Mouse (Mus musculus) CH12.LX (cell line): Measurements from ENCODE around the gene Rpp38. TPM values are rescaled to one million over a fixed set of nuclear protein-coding genes. Genes with fewer than 3 reads are reported as not detected.

Experiments
- DNase-seq: peaks from one replicate; pipeline ENCODE4 v3.0.0-alpha.2; 2013; ENCODE audit errors: extremely low read depth
- H3K27ac ChIP-seq: 2 replicates; pipeline ENCODE4 v1.5.1; 2012; ENCODE audit warnings: low read depth, mild to moderate bottlenecking, control low read depth, moderate library complexity; ENCODE audit not compliant: insufficient read depth
- H3K27me3 ChIP-seq: replicated peaks from 2 replicates; pipeline ENCODE3; 2012; ENCODE audit warnings: inconsistent platforms
- H3K36me3 ChIP-seq, 2 experiments: replicated peaks in 1 of 2; 2 replicates each; pipeline versions ENCODE3 to v1.6.1; 2012; ENCODE audit warnings: inconsistent platforms in 1 of 2, low read length in 1 of 2, mild to moderate bottlenecking in 1 of 2, mixed read lengths in 1 of 2, moderate library complexity in 1 of 2; ENCODE audit not compliant: control insufficient read depth in 1 of 2, insufficient read depth in 1 of 2
- H3K4me1 ChIP-seq, 2 experiments: 2 replicates each; pipeline ENCODE4 v1.6.1; 2012; ENCODE audit warnings: inconsistent platforms in 1 of 2, moderate library complexity in 1 of 2; ENCODE audit not compliant: insufficient read depth in 2 of 2, control insufficient read depth in 1 of 2
- H3K4me2 ChIP-seq: 2 replicates; pipeline ENCODE4 v1.6.1; 2012; ENCODE audit warnings: low read depth, mild to moderate bottlenecking, control low read depth; ENCODE audit not compliant: poor library complexity, insufficient read depth, severe bottlenecking
- H3K4me3 ChIP-seq, 3 experiments: fragments of 150-350 bp in 1 of 3; sonication (generic) in 1 of 3; replicated peaks in 1 of 3; 2 replicates each; pipeline versions ENCODE3 to v1.5.1; 2011 to 2012; ENCODE audit warnings: low read depth in 2 of 3, low read length in 2 of 3, mild to moderate bottlenecking in 2 of 3, moderate library complexity in 2 of 3, control low read depth in 1 of 3, improper control_type of control experiment in 1 of 3, inconsistent platforms in 1 of 3, mixed read lengths in 1 of 3; ENCODE audit not compliant: poor library complexity in 1 of 3
- H3K79me2 ChIP-seq: replicated peaks from 2 replicates; pipeline ENCODE4 v1.6.1; 2012; ENCODE audit warnings: mild to moderate bottlenecking, moderate library complexity; ENCODE audit not compliant: control insufficient read depth, poor library complexity, insufficient read depth, severe bottlenecking; ENCODE audit errors: extremely low read depth
- H3K9ac ChIP-seq: 2 replicates; pipeline ENCODE4 v1.6.1; 2012; ENCODE audit warnings: low read depth, mild to moderate bottlenecking, control low read depth, moderate library complexity; ENCODE audit not compliant: insufficient read depth
- H3K9me3 ChIP-seq: replicated peaks from 2 replicates; pipeline ENCODE3; 2012; ENCODE audit warnings: low read length, inconsistent platforms, mixed read lengths
- BHLHE40 ChIP-seq: IDR thresholded peaks from 2 replicates; pipeline ENCODE4 v1.6.1; 2011; ENCODE audit warnings: mild to moderate bottlenecking, low read depth, low read length, improper control_type of control experiment
- CHD1 ChIP-seq: IDR thresholded peaks from 2 replicates; pipeline ENCODE4 v1.6.1; 2012; ENCODE audit warnings: low read depth, low read length, improper control_type of control experiment, inconsistent platforms
- CHD2 ChIP-seq: IDR thresholded peaks from 2 replicates; pipeline ENCODE4 v1.6.1; 2011; ENCODE audit warnings: low read length, improper control_type of control experiment
- GABPA ChIP-seq: IDR thresholded peaks from 2 replicates; pipeline ENCODE4 v1.6.1; 2012; ENCODE audit warnings: low read depth, low read length, improper control_type of control experiment, inconsistent platforms; ENCODE audit not compliant: insufficient replicate concordance
- IRF4 ChIP-seq: IDR thresholded peaks from 2 replicates; pipeline ENCODE4 v1.6.1; 2014; ENCODE audit warnings: low read depth, mild to moderate bottlenecking, inconsistent platforms, low read length, improper control_type of control experiment
- MAZ ChIP-seq: IDR thresholded peaks from 2 replicates; pipeline ENCODE4 v1.6.1; 2012; ENCODE audit warnings: low read depth, mild to moderate bottlenecking, inconsistent platforms, low read length, improper control_type of control experiment, moderate library complexity
- RAD21 ChIP-seq: IDR thresholded peaks from 2 replicates; pipeline ENCODE4 v1.6.1; 2011; ENCODE audit warnings: low read depth, mild to moderate bottlenecking, low read length, improper control_type of control experiment, moderate library complexity
- SIN3A ChIP-seq: IDR thresholded peaks from 2 replicates; pipeline ENCODE4 v1.6.1; 2012; ENCODE audit warnings: low read length, improper control_type of control experiment, inconsistent platforms
- USF2 ChIP-seq: conservative IDR thresholded peaks from 2 replicates; pipeline ENCODE4 v1.6.1; 2011; ENCODE audit warnings: low read depth, low read length, improper control_type of control experiment
- dilution Hi-C: fragments of 300-500 bp; cut with MboI; formaldehyde crosslinking; loops from 2 replicates; pipeline ENCODE4 v1.14.3; 2020; ENCODE audit warnings: low sequenced_read_pairs; ENCODE audit not compliant: extremely low pct_unique_long_range_greater_than_20kb, extremely low pct_ligation_motif_present
- in situ Hi-C: fragments of 300-500 bp; cut with MboI; formaldehyde crosslinking; loops from 3 replicates; pipeline ENCODE4 v1.14.3; 2019; ENCODE audit warnings: low sequenced_read_pairs, low pct_ligation_motif_present, low pct_unique_long_range_greater_than_20kb, mixed read lengths
- polyA plus RNA-seq: library from polyadenylated mRNA; unstranded; fragments of >175 nt; gene quantifications from 2 replicates; pipeline ENCODE4 v1.2.1, GENCODE M21; 2012; ENCODE audit warnings: low read depth; ENCODE audit not compliant: insufficient read length
- total RNA-seq, 2 experiments: library from RNA; depleted of rRNA; stranded (reverse); fragments of 300-350 nt in 1 of 2; fragments of >200 nt in 1 of 2; gene quantifications; 2 replicates each; pipeline ENCODE4 v1.2.3; 2012 to 2014

Gene Rpp38
- total and polyA plus RNA-seq, 3 experiments: 25.4 to 33.7 (median 26.6) TPM

DNA sequence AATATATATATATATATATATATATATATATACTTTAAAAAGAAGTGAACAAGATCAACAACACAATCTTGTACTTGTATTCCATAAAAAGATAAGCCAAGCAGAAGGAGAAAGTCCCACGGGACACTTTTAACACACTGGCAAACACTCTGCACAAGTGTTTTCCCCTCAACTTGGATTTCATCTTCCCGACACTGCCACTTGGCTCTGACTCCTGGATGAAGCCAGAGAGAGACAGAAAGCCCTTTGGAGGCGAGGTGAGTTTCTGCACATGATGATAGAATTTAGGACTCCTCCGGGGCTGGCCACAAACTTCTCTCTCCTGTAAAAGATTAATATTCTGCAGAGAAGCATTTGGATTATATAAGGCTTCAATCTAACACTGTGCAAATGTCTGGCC lies 51.1 kb downstream of the Rpp38 start:
- TF ChIP-seq USF2 (no peak), SIN3A (no peak), MAZ (no peak), RAD21 (no peak), CHD2 (no peak), IRF4 (no peak), GABPA (no peak), BHLHE40 (no peak), CHD1 (no peak)
- dilution Hi-C loops (no loop called here), in situ Hi-C loops (no loop called here)
- Histone ChIP-seq H3K27ac (no peak overlapping the region), H3K9ac (no peak overlapping the region), H3K27me3 (no peaks in the 10 kb centered on the region), H3K36me3 (no peaks in the 10 kb centered on the region), H3K79me2 (0 out of 2 replicates have a peak, but pooled peaks cover 2% of the 10 kb centered on the region), H3K4me2 (no peak overlapping the region), H3K4me1 (peaks cover 0 to 20% of the 10 kb centered on the region in 2 experiments; a peak in 2 of 4 replicates), H3K4me3 (no peak overlapping the region), H3K9me3 (no peaks in the 10 kb centered on the region)
- DNase-seq: no peak

Other genes starting within 250 kb of the Rpp38 start
- 0.50 and 0.59 TPM in 2 replicates for gene Fam171a1, start 218.4 kb downstream of the Rpp38 start, total RNA-seq (2012; rRNA removed)
- 1.5 and 1.8 TPM in 2 replicates for gene Fam171a1, start 218.4 kb downstream of the Rpp38 start, total RNA-seq (2014; rRNA removed)
- gene Fam171a1, start 218.4 kb downstream of the Rpp38 start, polyA plus RNA-seq: 2.9 and 3.2 TPM in 2 replicates
- 10.0 and 11.6 TPM in 2 replicates for gene Nmt2, start 48.4 kb downstream of the Rpp38 start, total RNA-seq (2012; rRNA removed)
- 15.8 and 15.9 TPM in 2 replicates for gene Nmt2, start 48.4 kb downstream of the Rpp38 start, total RNA-seq (2014; rRNA removed)
- 15.6 TPM in 2 replicates for gene Nmt2, start 48.4 kb downstream of the Rpp38 start, polyA plus RNA-seq
- 0.30 TPM in 1 of 2 replicates, not detected in the other for gene Acbd7, start 3.5 kb upstream of the Rpp38 start, total RNA-seq (2012; rRNA removed)
- gene Acbd7, start 3.5 kb upstream of the Rpp38 start, total RNA-seq (2014; rRNA removed): not detected in 2 replicates
- gene Acbd7, start 3.5 kb upstream of the Rpp38 start, polyA plus RNA-seq: not detected in 2 replicates
- gene Olah, start 64.6 kb upstream of the Rpp38 start, total RNA-seq (2012; rRNA removed): not detected in 2 replicates
- gene Olah, start 64.6 kb upstream of the Rpp38 start, total RNA-seq (2014; rRNA removed): 0.39 TPM in 1 of 2 replicates, not detected in the other
- gene Olah, start 64.6 kb upstream of the Rpp38 start, polyA plus RNA-seq: not detected in 2 replicates
- gene Meig1, start 90.0 kb upstream of the Rpp38 start, total RNA-seq (2012; rRNA removed): not detected in 2 replicates
- not detected in 2 replicates for gene Meig1, start 90.0 kb upstream of the Rpp38 start, total RNA-seq (2014; rRNA removed)
- gene Meig1, start 90.0 kb upstream of the Rpp38 start, polyA plus RNA-seq: not detected in 2 replicates
- 4.9 and 6.0 TPM in 2 replicates for gene Dclre1c, start 91.5 kb upstream of the Rpp38 start, total RNA-seq (2012; rRNA removed)
- gene Dclre1c, start 91.5 kb upstream of the Rpp38 start, total RNA-seq (2014; rRNA removed): 7.0 and 8.7 TPM in 2 replicates
- gene Dclre1c, start 91.5 kb upstream of the Rpp38 start, polyA plus RNA-seq: 7.3 and 9.6 TPM in 2 replicates
- 9.6 and 10.9 TPM in 2 replicates for gene Suv39h2, start 142.4 kb upstream of the Rpp38 start, total RNA-seq (2012; rRNA removed)
- 17.3 and 21.0 TPM in 2 replicates for gene Suv39h2, start 142.4 kb upstream of the Rpp38 start, total RNA-seq (2014; rRNA removed)
- gene Suv39h2, start 142.4 kb upstream of the Rpp38 start, polyA plus RNA-seq: 11.4 and 12.4 TPM in 2 replicates
- gene Gm45902, start 180.1 kb upstream of the Rpp38 start, total RNA-seq (2012; rRNA removed): 3.8 and 4.9 TPM in 2 replicates
- 6.1 and 6.4 TPM in 2 replicates for gene Gm45902, start 180.1 kb upstream of the Rpp38 start, total RNA-seq (2014; rRNA removed)
- 4.9 TPM in 2 replicates for gene Gm45902, start 180.1 kb upstream of the Rpp38 start, polyA plus RNA-seq
- gene Hspa14, start 180.2 kb upstream of the Rpp38 start, total RNA-seq (2012; rRNA removed): 88.0 and 104 TPM in 2 replicates
- 131 and 135 TPM in 2 replicates for gene Hspa14, start 180.2 kb upstream of the Rpp38 start, total RNA-seq (2014; rRNA removed)
- gene Hspa14, start 180.2 kb upstream of the Rpp38 start, polyA plus RNA-seq: 87.4 and 92.4 TPM in 2 replicates
- 0.50 and 1.2 TPM in 2 replicates for gene Cdnf, start 180.4 kb upstream of the Rpp38 start, total RNA-seq (2012; rRNA removed)
- 0.63 and 0.90 TPM in 2 replicates for gene Cdnf, start 180.4 kb upstream of the Rpp38 start, total RNA-seq (2014; rRNA removed)
- gene Cdnf, start 180.4 kb upstream of the Rpp38 start, polyA plus RNA-seq: 0.59 and 0.63 TPM in 2 replicates
- gene Fam107b, start 237.8 kb upstream of the Rpp38 start, total RNA-seq (2012; rRNA removed): 39.4 and 42.6 TPM in 2 replicates
- 113 and 115 TPM in 2 replicates for gene Fam107b, start 237.8 kb upstream of the Rpp38 start, total RNA-seq (2014; rRNA removed)
- gene Fam107b, start 237.8 kb upstream of the Rpp38 start, polyA plus RNA-seq: 71.7 and 93.4 TPM in 2 replicates